Mouse (Mus musculus): ENCODE data around the gene Mtmr12. TPM values are rescaled to one million over a fixed set of nuclear protein-coding genes. Genes with fewer than 3 reads are reported as not detected.

Mtmr12 gene
- total RNA-seq, 2 experiments from 2014 or later: 17.4 to 18.8 TPM

- no peak for DNase-seq (ENCODE audit: low spot score in 2 of 2)
Measured at GRCm38 (mm10) chr15:12232429-12232828, 27.6 kb downstream of the Mtmr12 start.

GRCm38 (mm10) chr15:12233021-12233420 is 28.2 kb downstream of the Mtmr12 start:
- no peak for DNase-seq (ENCODE audit: low spot score in 2 of 2)

- DNase-seq (ENCODE audit: low spot score in 2 of 2): no peak
Measured at GRCm38 (mm10) chr15:12235559-12235958, 30.7 kb downstream of the Mtmr12 start.

- DNase-seq (ENCODE audit: low spot score in 2 of 2): no peak
Measured at GRCm38 (mm10) chr15:12235983-12236382, 31.2 kb downstream of the Mtmr12 start.

- no peak for DNase-seq (ENCODE audit: low spot score in 2 of 2)
Measured at GRCm38 (mm10) chr15:12236961-12237360, 32.1 kb downstream of the Mtmr12 start.

GRCm38 (mm10) chr15:12237539-12237938 is 32.7 kb downstream of the Mtmr12 start:
- DNase-seq (ENCODE audit: low spot score in 2 of 2): no peak

GRCm38 (mm10) chr15:12238337-12238736 is 33.5 kb downstream of the Mtmr12 start:
- no peak for DNase-seq (ENCODE audit: low spot score in 2 of 2)

GRCm38 (mm10) chr15:12240705-12241328 is 36.0 kb downstream of the Mtmr12 start:
- DNase-seq (ENCODE audit: low spot score in 2 of 2): no peak

- no peak for DNase-seq (ENCODE audit: low spot score in 2 of 2)
Measured at GRCm38 (mm10) chr15:12243792-12244191, 39.0 kb downstream of the Mtmr12 start.

GRCm38 (mm10) chr15:12245580-12246359 is 40.9 kb downstream of the Mtmr12 start:
- no peak for DNase-seq (ENCODE audit: low spot score in 2 of 2)

GRCm38 (mm10) chr15:12246360-12247158 is 41.7 kb downstream of the Mtmr12 start:
- DNase-seq (ENCODE audit: low spot score in 2 of 2): no peak

- DNase-seq (ENCODE audit: low spot score in 2 of 2): no peak
Measured at GRCm38 (mm10) chr15:12247159-12247603, 42.4 kb downstream of the Mtmr12 start.

- DNase-seq (ENCODE audit: low spot score in 2 of 2): peak in 1 of 2 experiments; percentile 40
Measured at GRCm38 (mm10) chr15:12248279-12248678, 43.5 kb downstream of the Mtmr12 start.

GRCm38 (mm10) chr15:12250350-12250749 is 45.5 kb downstream of the Mtmr12 start:
- no peak for DNase-seq (ENCODE audit: low spot score in 2 of 2)

GRCm38 (mm10) chr15:12251416-12252140 is 46.8 kb downstream of the Mtmr12 start:
- DNase-seq (ENCODE audit: low spot score in 2 of 2): no peak

- DNase-seq (ENCODE audit: low spot score in 2 of 2): no peak
Measured at GRCm38 (mm10) chr15:12252141-12252489, 47.3 kb downstream of the Mtmr12 start.

GRCm38 (mm10) chr15:12257730-12258494 is 53.1 kb downstream of the Mtmr12 start:
- no peak for DNase-seq (ENCODE audit: low spot score in 2 of 2)

- no peak for DNase-seq (ENCODE audit: low spot score in 2 of 2)
Measured at GRCm38 (mm10) chr15:12263056-12263455, 58.2 kb downstream of the Mtmr12 start.

- DNase-seq (ENCODE audit: low spot score in 2 of 2): no peak
Measured at GRCm38 (mm10) chr15:12266460-12266859, 61.6 kb downstream of the Mtmr12 start.

GRCm38 (mm10) chr15:12268021-12268420 is 63.2 kb downstream of the Mtmr12 start:
- DNase-seq (ENCODE audit: low spot score in 2 of 2): peak; percentile 80 to 81

Data from layer of hippocampus, postnatal 10 days (tissue).